Mouse (Mus musculus) midbrain, embryonic 15.5 days (tissue): ENCODE measurements at regions not wholly inside any gene's neighbourhood (a gene's known extent, or its start where the extent isn't known, plus 50 kb on each side); places are given as distances from the start of the nearest gene placed in this dataset.
A peak's percentile ranks its signal among the peaks of the same experiment; 100 is the strongest.

Experiments used
- ATAC-seq: fragments of 200-750 bp; cut with Nextera tagmentation; replicated peaks from 2 replicates; pipeline ENCODE4 v1.8.0; 2017; ENCODE audit warnings: moderate TSS enrichment
- H3K27ac ChIP-seq: fragments of 300-500 bp; sonication (generic); 2 replicates; pipeline ENCODE4 v1.5.1; 2015; ENCODE audit warnings: mild to moderate bottlenecking, inconsistent platforms
- H3K27me3 ChIP-seq: fragments of 300-500 bp; sonication (generic); replicated peaks from 2 replicates; pipeline ENCODE4 v1.6.1; 2015; ENCODE audit warnings: inconsistent platforms
- H3K36me3 ChIP-seq: fragments of 300-500 bp; sonication (generic); replicated peaks from 2 replicates; pipeline ENCODE4 v1.6.1; 2015; ENCODE audit warnings: inconsistent platforms
- H3K4me1 ChIP-seq: fragments of 300-500 bp; sonication (generic); 2 replicates; pipeline ENCODE4 v1.6.1; 2015; ENCODE audit warnings: inconsistent platforms
- H3K4me2 ChIP-seq: fragments of 300-500 bp; sonication (generic); 2 replicates; pipeline ENCODE4 v1.6.1; 2015; ENCODE audit warnings: inconsistent platforms, mild to moderate bottlenecking, moderate library complexity
- H3K4me3 ChIP-seq: fragments of 300-500 bp; sonication (generic); 2 replicates; pipeline ENCODE4 v1.5.1; 2015; ENCODE audit warnings: mild to moderate bottlenecking, inconsistent platforms
- H3K9ac ChIP-seq: fragments of 300-500 bp; sonication (generic); 2 replicates; pipeline ENCODE4 v1.6.1; 2015; ENCODE audit warnings: mild to moderate bottlenecking, inconsistent platforms
- H3K9me3 ChIP-seq: fragments of 300-500 bp; sonication (generic); 2 replicates; pipeline ENCODE4 v1.6.1; 2016; ENCODE audit warnings: inconsistent platforms
- WGBS: fragments of 180-500 bp; shearing (Covaris S2); methylation state at CpG from one replicate; pipeline ENCODE4 v1.1.7; 2015; ENCODE audit warnings: mixed read lengths; 5-methylcytosine and 5-hydroxymethylcytosine counted together

GRCm38 (mm10) chr10:57121514-57121913 lies 364.7 kb upstream of the Hsf2 start:
- H3K4me2 ChIP-seq, result no peak overlapping the region
- no peak overlapping the region for H3K27ac ChIP-seq
- no peak overlapping the region for H3K9ac ChIP-seq
- no peaks in the 10 kb centered on the region for H3K9me3 ChIP-seq
- H3K27me3 ChIP-seq, result no peaks in the 10 kb centered on the region
- no peak overlapping the region for H3K4me3 ChIP-seq
- no peak for ATAC-seq
- WGBS, result 83% methylated on average over 1 of the region's 1 CpGs
- H3K4me1 ChIP-seq, result no peaks in the 10 kb centered on the region
- no peaks in the 10 kb centered on the region for H3K36me3 ChIP-seq

- Histone ChIP-seq H3K36me3 (no peaks in the 10 kb centered on the region), H3K4me1 (no peaks in the 10 kb centered on the region), H3K9ac (no peak overlapping the region), H3K27me3 (no peaks in the 10 kb centered on the region), H3K9me3 (no peaks in the 10 kb centered on the region), H3K27ac (no peak overlapping the region), H3K4me2 (no peak overlapping the region), H3K4me3 (no peak overlapping the region)
- ATAC-seq, result no peak
- WGBS, result 68% methylated on average over 3 of the region's 3 CpGs
Observed at GRCm38 (mm10) chr10:57127185-57127584, 359.0 kb upstream of the Hsf2 start.

- 75% methylated on average over 4 of the region's 4 CpGs for WGBS
- Histone ChIP-seq H3K4me1 (no peaks in the 10 kb centered on the region), H3K27ac (no peak overlapping the region), H3K4me2 (no peak overlapping the region), H3K36me3 (no peaks in the 10 kb centered on the region), H3K9me3 (no peaks in the 10 kb centered on the region), H3K9ac (no peak overlapping the region), H3K4me3 (no peak overlapping the region), H3K27me3 (no peaks in the 10 kb centered on the region)
- ATAC-seq, result no peak
Observed at GRCm38 (mm10) chr10:57156426-57156825, 329.8 kb upstream of the Hsf2 start.

GRCm38 (mm10) chr10:57156912-57157311 lies 329.3 kb upstream of the Hsf2 start:
- H3K27ac ChIP-seq, result no peak overlapping the region
- 82% methylated on average over 9 of the region's 9 CpGs for WGBS
- H3K4me3 ChIP-seq, result no peak overlapping the region
- no peak overlapping the region for H3K9ac ChIP-seq
- no peaks in the 10 kb centered on the region for H3K9me3 ChIP-seq
- H3K4me1 ChIP-seq, result no peaks in the 10 kb centered on the region
- ATAC-seq, result no peak
- no peaks in the 10 kb centered on the region for H3K27me3 ChIP-seq
- no peaks in the 10 kb centered on the region for H3K36me3 ChIP-seq
- H3K4me2 ChIP-seq, result no peak overlapping the region

GRCm38 (mm10) chr10:57160546-57160945 lies 325.6 kb upstream of the Hsf2 start:
- Histone ChIP-seq H3K4me3 (no peak overlapping the region), H3K4me1 (no peaks in the 10 kb centered on the region), H3K9me3 (no peaks in the 10 kb centered on the region), H3K4me2 (no peak overlapping the region), H3K27me3 (no peaks in the 10 kb centered on the region), H3K9ac (no peak overlapping the region), H3K36me3 (no peaks in the 10 kb centered on the region), H3K27ac (no peak overlapping the region)
- no peak for ATAC-seq

GRCm38 (mm10) chr10:57163359-57163758 lies 322.8 kb upstream of the Hsf2 start:
- Histone ChIP-seq H3K27me3 (no peaks in the 10 kb centered on the region), H3K27ac (no peak overlapping the region), H3K4me2 (no peak overlapping the region), H3K4me1 (no peaks in the 10 kb centered on the region), H3K4me3 (no peak overlapping the region), H3K9ac (no peak overlapping the region), H3K9me3 (no peaks in the 10 kb centered on the region), H3K36me3 (no peaks in the 10 kb centered on the region)
- WGBS, result 87% methylated on average over 5 of the region's 5 CpGs
- no peak for ATAC-seq

GRCm38 (mm10) chr10:57183560-57183959 lies 302.6 kb upstream of the Hsf2 start:
- no peak overlapping the region for H3K9ac ChIP-seq
- no peak overlapping the region for H3K27ac ChIP-seq
- no peak for ATAC-seq
- H3K4me1 ChIP-seq, result no peaks in the 10 kb centered on the region
- H3K9me3 ChIP-seq, result no peaks in the 10 kb centered on the region
- no peaks in the 10 kb centered on the region for H3K36me3 ChIP-seq
- 68% methylated on average over 1 of the region's 1 CpGs for WGBS
- H3K4me2 ChIP-seq, result no peak overlapping the region
- H3K4me3 ChIP-seq, result no peak overlapping the region
- no peaks in the 10 kb centered on the region for H3K27me3 ChIP-seq

- H3K4me3 ChIP-seq, result no peak overlapping the region
- ATAC-seq, result no peak
- no peak overlapping the region for H3K4me2 ChIP-seq
- no peak overlapping the region for H3K27ac ChIP-seq
- H3K9ac ChIP-seq, result no peak overlapping the region
- H3K9me3 ChIP-seq, result no peaks in the 10 kb centered on the region
- no peaks in the 10 kb centered on the region for H3K4me1 ChIP-seq
- no peaks in the 10 kb centered on the region for H3K27me3 ChIP-seq
- no peaks in the 10 kb centered on the region for H3K36me3 ChIP-seq
Observed at GRCm38 (mm10) chr10:57210701-57211100, 275.5 kb upstream of the Hsf2 start.

- ATAC-seq, result no peak
- H3K27me3 ChIP-seq, result no peaks in the 10 kb centered on the region
- H3K9ac ChIP-seq, result no peak overlapping the region
- 81% methylated on average over 3 of the region's 3 CpGs for WGBS
- H3K36me3 ChIP-seq, result no peaks in the 10 kb centered on the region
- no peak overlapping the region for H3K27ac ChIP-seq
- H3K4me1 ChIP-seq, result no peaks in the 10 kb centered on the region
- no peak overlapping the region for H3K4me2 ChIP-seq
- H3K9me3 ChIP-seq, result no peaks in the 10 kb centered on the region
- H3K4me3 ChIP-seq, result no peak overlapping the region
Observed at GRCm38 (mm10) chr10:57231117-57231516, 255.1 kb upstream of the Hsf2 start.

GRCm38 (mm10) chr10:57281220-57281619 lies 205.0 kb upstream of the Hsf2 start:
- Histone ChIP-seq H3K27me3 (no peaks in the 10 kb centered on the region), H3K4me3 (no peak overlapping the region), H3K27ac (no peak overlapping the region), H3K4me1 (no peaks in the 10 kb centered on the region), H3K9ac (no peak overlapping the region), H3K4me2 (no peak overlapping the region), H3K36me3 (no peaks in the 10 kb centered on the region), H3K9me3 (no peaks in the 10 kb centered on the region)
- WGBS, result 13% methylated on average over 1 of the region's 1 CpGs
- ATAC-seq, result peak; percentile 84

- H3K27me3 ChIP-seq, result no peaks in the 10 kb centered on the region
- 76% methylated on average over 5 of the region's 5 CpGs for WGBS
Observed at GRCm38 (mm10) chr10:57282896-57283295, 203.3 kb upstream of the Hsf2 start.

GRCm38 (mm10) chr10:57291596-57291995 lies 194.6 kb upstream of the Hsf2 start:
- ATAC-seq, result no peak
- Histone ChIP-seq H3K27ac (no peak overlapping the region), H3K9me3 (no peaks in the 10 kb centered on the region), H3K4me1 (no peaks in the 10 kb centered on the region), H3K4me2 (no peak overlapping the region), H3K4me3 (no peak overlapping the region), H3K27me3 (no peaks in the 10 kb centered on the region), H3K36me3 (no peaks in the 10 kb centered on the region), H3K9ac (no peak overlapping the region)
- 97% methylated on average over 10 of the region's 10 CpGs for WGBS

More at GRCm38 (mm10) chr10:57282896-57283295, 203.3 kb upstream of the Hsf2 start:
- Histone ChIP-seq H3K4me2 (no peak overlapping the region), H3K4me1 (no peaks in the 10 kb centered on the region), H3K9me3 (no peaks in the 10 kb centered on the region), H3K9ac (no peak overlapping the region), H3K36me3 (no peaks in the 10 kb centered on the region), H3K4me3 (no peak overlapping the region), H3K27ac (no peak overlapping the region)
- no peak for ATAC-seq

GRCm38 (mm10) chr10:57313799-57314198 lies 172.4 kb upstream of the Hsf2 start:
- no peaks in the 10 kb centered on the region for H3K4me1 ChIP-seq
- ATAC-seq, result no peak
- WGBS, result 69% methylated on average over 3 of the region's 3 CpGs
- H3K27ac ChIP-seq, result no peak overlapping the region
- no peaks in the 10 kb centered on the region for H3K27me3 ChIP-seq
- no peak overlapping the region for H3K4me2 ChIP-seq
- no peaks in the 10 kb centered on the region for H3K9me3 ChIP-seq
- no peaks in the 10 kb centered on the region for H3K36me3 ChIP-seq
- H3K9ac ChIP-seq, result no peak overlapping the region
- no peak overlapping the region for H3K4me3 ChIP-seq

GRCm38 (mm10) chr10:57317067-57317466 lies 169.1 kb upstream of the Hsf2 start:
- ATAC-seq, result no peak
- Histone ChIP-seq H3K4me3 (no peak overlapping the region), H3K4me2 (no peak overlapping the region), H3K27me3 (no peaks in the 10 kb centered on the region), H3K27ac (no peak overlapping the region), H3K9ac (no peak overlapping the region), H3K9me3 (no peaks in the 10 kb centered on the region), H3K36me3 (no peaks in the 10 kb centered on the region), H3K4me1 (no peaks in the 10 kb centered on the region)
